Mouse (Mus musculus): Measurements from ENCODE around the gene Csnk1d.
A peak's percentile ranks its signal among the peaks of the same experiment; 100 is the strongest.

DNA sequence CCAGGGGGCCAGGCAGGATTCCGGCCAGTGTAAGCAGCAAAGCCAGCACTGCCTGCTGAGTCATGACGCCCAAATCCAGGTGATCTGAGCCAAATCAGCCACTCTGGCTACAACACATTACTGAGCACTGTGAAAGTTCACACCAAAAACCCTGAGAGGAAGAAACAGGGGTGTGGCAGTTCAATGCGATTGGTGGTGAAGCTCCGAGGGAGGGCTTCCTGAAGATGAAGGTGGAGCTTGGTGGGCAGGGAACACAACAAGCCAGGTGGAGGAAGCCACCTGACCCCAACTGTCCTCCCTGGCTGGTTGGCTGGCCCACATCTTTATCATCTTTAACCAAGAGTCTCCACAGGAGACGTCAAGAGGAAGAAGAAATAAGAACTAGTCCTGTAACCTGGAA, 48.2 kb upstream of the Csnk1d start, which contains the start of gene Cd7:
- no peak for TF ChIP-seq CTCF (IDR thresholded peaks at IDR 0.05; ENCODE audit: borderline replicate concordance, control insufficient read depth, extremely low read depth, insufficient read depth, low read length, poor library complexity)
- TF ChIP-seq POLR2A (IDR thresholded peaks at IDR 0.05; ENCODE audit: control insufficient read depth, extremely low read depth, insufficient read depth, low read length, poor library complexity), result 0 out of 2 replicates have a peak, but pooled peaks have one; percentile 22

All from thymus, adult 2 months (tissue).